Mouse (Mus musculus) C2C12 (cell line): ENCODE results near the gene Ttc7. TPM values are rescaled to one million over a fixed set of nuclear protein-coding genes. Genes with fewer than 3 reads are reported as not detected.

ENCODE experiments used
- H3K27me3 ChIP-seq: one replicate; pipeline ENCODE4 v1.6.1; 2011; ENCODE audit not compliant: control insufficient read depth, insufficient read depth, insufficient read length
- H3K36me3 ChIP-seq: one replicate; pipeline ENCODE4 v1.6.1; 2011; ENCODE audit not compliant: control insufficient read depth, insufficient read depth
- H3K4me3 ChIP-seq: one replicate; pipeline ENCODE4 v1.5.1; 2011; ENCODE audit warnings: mild to moderate bottlenecking, control low read depth; ENCODE audit not compliant: poor library complexity, insufficient read depth, severe bottlenecking
- H3K79me2 ChIP-seq: one replicate; pipeline ENCODE4 v1.6.1; 2011; ENCODE audit not compliant: control insufficient read depth, insufficient read depth
- H3K79me3 ChIP-seq: one replicate; pipeline ENCODE4 v1.6.1; 2011; ENCODE audit warnings: low read depth, control low read depth
- H3ac ChIP-seq: one replicate; pipeline ENCODE3; 2011; ENCODE audit warnings: low read depth; ENCODE audit not compliant: control insufficient read depth, insufficient read length
- CEBPB ChIP-seq: IDR thresholded peaks from one replicate; pipeline ENCODE4 v1.6.1; 2011; ENCODE audit warnings: low read depth, mild to moderate bottlenecking, control low read depth, moderate library complexity
- CTCF ChIP-seq: IDR thresholded peaks from one replicate; pipeline ENCODE4 v1.5.1; 2011; ENCODE audit not compliant: control insufficient read depth, insufficient read depth, insufficient read length
- FOSL1 ChIP-seq: IDR thresholded peaks from one replicate; pipeline ENCODE4 v1.8.0; 2011; ENCODE audit warnings: mild to moderate bottlenecking, low read length; ENCODE audit not compliant: poor library complexity, insufficient read depth, severe bottlenecking
- MAX ChIP-seq: IDR thresholded peaks from one replicate; pipeline ENCODE4 v1.6.1; 2011; ENCODE audit warnings: mild to moderate bottlenecking, control low read depth
- MYOD1 ChIP-seq: IDR thresholded peaks from one replicate; pipeline ENCODE4 v1.6.1; 2011; ENCODE audit warnings: low read depth; ENCODE audit not compliant: control insufficient read depth, insufficient read length
- MYOG ChIP-seq: IDR thresholded peaks from one replicate; pipeline ENCODE4 v1.6.1; 2011; ENCODE audit not compliant: control insufficient read depth, insufficient read length; ENCODE audit errors: extremely low read depth
- USF1 ChIP-seq: IDR thresholded peaks from one replicate; pipeline ENCODE4 v1.6.1; 2011; ENCODE audit warnings: low read depth, mild to moderate bottlenecking, control low read depth, moderate library complexity
- polyA plus RNA-seq: library from polyadenylated mRNA; unstranded; fragments of >200 nt; fragmentation: generic; extraction: Trizol; gene quantifications from one replicate; pipeline ENCODE4 v1.2.1, GENCODE M21; 2012; ENCODE audit warnings: missing spikeins

Ttc7 gene
- polyA plus RNA-seq, 1 experiment = 9.8 TPM

DNA sequence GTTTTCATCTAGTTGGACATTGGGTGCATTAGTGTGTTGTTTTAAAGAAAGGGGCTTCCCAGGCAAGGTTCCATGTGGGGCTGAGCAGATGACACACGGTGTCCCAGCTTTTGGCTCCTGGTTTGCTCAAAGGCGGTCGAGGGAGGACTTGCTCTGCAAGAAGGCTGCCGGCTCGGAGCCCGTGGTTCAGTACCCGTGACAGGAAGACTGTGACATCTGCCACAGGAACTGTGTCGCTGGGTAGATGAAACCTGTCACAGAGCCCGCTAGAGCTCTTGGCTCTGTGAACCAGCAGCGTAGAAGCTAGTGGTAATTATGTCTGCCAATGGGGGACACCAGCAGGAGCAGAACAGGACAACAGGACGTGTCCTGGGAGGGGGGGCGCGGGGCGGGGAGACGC, 42.8 kb downstream of the Ttc7 start:
- no peak overlapping the region for H3K4me3 ChIP-seq
- no peak for TF ChIP-seq USF1
- TF ChIP-seq CTCF = no peak
- TF ChIP-seq MYOG = no peak
- no peak for TF ChIP-seq CEBPB
- TF ChIP-seq FOSL1 = no peak
- no peak for TF ChIP-seq MYOD1
- H3K36me3 ChIP-seq = no peaks in the 10 kb centered on the region
- no peak overlapping the region for H3ac ChIP-seq
- H3K79me2 ChIP-seq = no peaks in the 10 kb centered on the region
- H3K79me3 ChIP-seq = no peaks in the 10 kb centered on the region
- no peaks in the 10 kb centered on the region for H3K27me3 ChIP-seq

DNA sequence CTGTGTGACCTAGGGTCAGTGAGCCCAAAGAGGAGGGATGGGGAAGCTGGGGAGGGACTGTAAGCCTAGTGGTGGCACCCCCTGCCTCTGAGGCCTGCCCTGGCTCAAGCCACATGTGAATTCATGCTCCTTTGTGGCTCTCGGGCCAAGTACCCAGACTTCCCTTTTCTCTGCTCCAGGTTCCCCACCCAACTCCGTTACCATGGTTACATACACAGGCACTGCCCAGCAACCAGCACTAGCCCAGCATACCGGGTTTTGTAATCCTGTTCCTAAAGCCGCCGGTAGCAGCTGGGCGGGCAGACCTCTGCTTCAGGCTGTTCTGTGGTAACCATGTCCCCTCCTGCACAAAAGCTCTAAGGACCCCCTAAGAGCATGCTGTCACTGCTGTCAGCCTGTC, 44.3 kb downstream of the Ttc7 start:
- TF ChIP-seq MYOD1 (no peak), CEBPB (no peak), CTCF (no peak), MAX (no peak), USF1 (no peak), MYOG (no peak), FOSL1 (no peak)
- H3K4me3 ChIP-seq = no peak overlapping the region
- H3K27me3 ChIP-seq = no peaks in the 10 kb centered on the region

DNA sequence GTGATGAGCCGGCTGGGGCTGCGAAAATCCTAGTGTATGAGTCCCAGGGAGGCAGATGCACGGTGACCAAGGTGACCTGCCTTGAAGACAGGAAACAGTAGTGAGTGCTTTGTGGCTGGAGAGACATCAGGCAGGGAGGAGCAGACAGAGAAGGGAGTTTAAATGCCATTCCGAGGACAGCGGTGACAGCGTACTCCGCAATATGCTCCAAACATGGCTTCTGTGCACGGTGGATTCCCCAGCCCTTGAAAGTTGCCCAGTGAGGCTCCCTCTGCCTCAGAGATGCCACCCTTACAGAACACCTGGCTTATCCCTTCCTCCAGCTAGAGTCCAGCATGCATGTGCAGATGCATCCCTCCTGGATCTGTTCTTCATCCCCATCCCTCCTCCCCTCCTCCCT, 45.0 kb downstream of the Ttc7 start:
- no peaks in the 10 kb centered on the region for H3K27me3 ChIP-seq

More for the DNA sequence above, 44.3 kb downstream of the Ttc7 start:
- Histone ChIP-seq H3K36me3 (no peaks in the 10 kb centered on the region), H3ac (no peak overlapping the region), H3K79me3 (no peaks in the 10 kb centered on the region), H3K79me2 (no peaks in the 10 kb centered on the region)

DNA sequence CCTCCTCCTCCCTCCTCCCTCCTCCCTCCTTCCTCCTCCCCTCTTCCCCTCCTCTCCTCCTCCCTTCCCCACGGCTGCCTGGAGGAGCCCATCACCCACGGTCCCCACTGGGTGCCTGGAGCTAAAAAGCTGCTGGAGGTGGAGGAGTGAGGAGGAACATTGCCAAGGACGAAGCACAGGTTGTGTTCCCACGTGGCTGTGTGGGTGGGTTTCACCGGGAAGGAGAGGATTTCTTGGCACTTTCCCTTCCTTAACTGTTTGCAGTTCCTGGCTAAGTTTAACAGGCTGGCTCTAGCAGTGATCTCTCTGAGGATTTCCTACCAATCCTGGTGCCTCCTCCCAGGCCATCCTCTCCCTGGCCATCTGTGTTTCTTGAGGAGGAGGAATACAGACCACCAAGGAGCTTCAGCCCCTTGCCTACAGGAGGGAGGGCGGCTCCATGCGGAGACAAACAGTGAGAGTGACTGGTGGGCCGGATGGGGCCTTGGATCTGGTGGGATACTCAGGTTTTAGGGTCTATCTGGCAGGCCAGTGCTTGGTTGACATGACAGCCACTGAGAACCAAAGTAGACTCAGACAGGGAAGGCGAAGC, 45.6 kb downstream of the Ttc7 start:
- TF ChIP-seq MAX = no peak
- no peak for TF ChIP-seq MYOG
- TF ChIP-seq CEBPB = no peak
- no peak for TF ChIP-seq MYOD1
- Histone ChIP-seq H3K4me3 (no peak overlapping the region), H3K27me3 (no peaks in the 10 kb centered on the region), H3K79me3 (no peaks in the 10 kb centered on the region), H3ac (no peak overlapping the region), H3K36me3 (no peaks in the 10 kb centered on the region), H3K79me2 (no peaks in the 10 kb centered on the region)

More for the DNA sequence above, 45.0 kb downstream of the Ttc7 start:
- Histone ChIP-seq H3K36me3 (no peaks in the 10 kb centered on the region), H3K4me3 (no peak overlapping the region), H3K79me3 (no peaks in the 10 kb centered on the region), H3ac (no peak overlapping the region), H3K79me2 (no peaks in the 10 kb centered on the region)
- TF ChIP-seq MYOD1 (no peak), MAX (no peak), FOSL1 (no peak), USF1 (no peak), CTCF (no peak), MYOG (no peak)

DNA sequence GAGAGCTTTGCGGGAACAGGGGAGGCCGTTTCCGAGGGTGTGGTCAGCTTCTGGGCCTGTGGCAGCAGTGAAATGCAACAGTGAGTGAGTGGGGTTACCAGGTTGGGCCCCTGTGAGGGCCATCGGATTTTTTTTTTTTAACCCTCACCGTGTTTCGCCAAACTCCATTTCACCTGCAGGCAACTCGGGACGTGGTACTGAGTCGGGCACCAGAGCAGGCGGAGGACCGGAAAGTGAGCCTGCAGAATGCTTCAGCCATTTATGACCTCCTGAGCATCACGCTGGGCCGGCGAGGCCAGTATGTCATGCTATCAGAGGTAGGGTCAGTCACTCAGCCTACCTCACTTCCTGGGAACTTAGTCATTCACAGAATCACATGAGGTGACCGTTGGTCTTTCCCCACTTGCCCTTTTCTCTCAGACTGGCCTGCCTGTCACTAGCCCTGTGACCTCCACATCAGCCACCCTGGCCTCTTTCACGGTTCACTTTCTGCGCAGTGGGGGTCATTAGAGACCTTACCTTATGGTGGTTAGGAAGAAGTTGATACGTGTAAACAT, 46.5 kb downstream of the Ttc7 start:
- no peaks in the 10 kb centered on the region for H3K36me3 ChIP-seq
- no peaks in the 10 kb centered on the region for H3K79me3 ChIP-seq
- no peaks in the 10 kb centered on the region for H3K27me3 ChIP-seq
- no peak for TF ChIP-seq CTCF
- TF ChIP-seq FOSL1 = no peak
- TF ChIP-seq CEBPB = no peak
- TF ChIP-seq MAX = no peak
- no peak for TF ChIP-seq USF1
- no peak for TF ChIP-seq MYOD1
- TF ChIP-seq MYOG = no peak
- no peak overlapping the region for H3K4me3 ChIP-seq
- no peak overlapping the region for H3ac ChIP-seq
- H3K79me2 ChIP-seq = no peaks in the 10 kb centered on the region

DNA sequence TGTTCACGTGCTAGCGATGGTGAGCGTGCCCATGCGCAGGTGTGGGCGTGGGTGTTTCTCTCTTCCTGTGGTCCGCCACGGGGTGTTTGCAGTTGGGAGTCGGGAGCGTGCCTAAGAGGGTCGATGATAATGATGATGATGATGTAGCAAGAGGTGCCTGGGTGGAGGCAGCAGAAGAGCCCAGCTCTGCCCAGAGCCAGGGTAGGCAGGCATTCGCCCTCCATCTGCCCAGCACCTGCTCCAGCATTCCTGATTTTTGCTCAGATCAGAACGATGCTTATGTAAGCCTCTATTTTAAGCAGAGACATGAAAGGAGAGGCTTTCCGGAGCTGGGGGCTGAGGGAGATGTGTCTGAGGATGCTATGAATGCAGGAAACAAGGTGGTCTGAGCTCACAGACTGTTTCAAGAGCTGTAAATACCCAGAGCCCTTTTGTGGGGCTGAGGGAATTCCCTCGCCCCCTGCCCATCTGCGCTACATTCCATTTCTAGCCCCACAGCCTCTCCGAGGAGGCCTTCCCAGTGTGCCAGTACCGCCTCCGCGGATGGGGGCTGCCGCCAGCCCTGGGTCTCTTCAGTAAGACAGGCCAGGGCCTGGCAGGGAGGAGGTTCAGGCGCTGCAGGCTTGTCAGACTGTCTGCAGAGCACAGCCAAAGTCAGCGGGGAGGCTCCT, 47.7 kb downstream of the Ttc7 start:
- H3K79me2 ChIP-seq = no peaks in the 10 kb centered on the region
- H3K4me3 ChIP-seq = no peak overlapping the region
- H3K27me3 ChIP-seq = no peaks in the 10 kb centered on the region
- no peaks in the 10 kb centered on the region for H3K36me3 ChIP-seq
- no peaks in the 10 kb centered on the region for H3K79me3 ChIP-seq
- H3ac ChIP-seq = no peak overlapping the region
- TF ChIP-seq MAX = no peak
- no peak for TF ChIP-seq CEBPB
- TF ChIP-seq USF1 = no peak
- TF ChIP-seq FOSL1 = no peak
- no peak for TF ChIP-seq MYOD1
- TF ChIP-seq MYOG = no peak
- TF ChIP-seq CTCF = no peak
